Mouse (Mus musculus) bone marrow, adult 2 months (tissue): ENCODE results near the gene Slc30a4. TPM values are rescaled to one million over a fixed set of nuclear protein-coding genes. Genes with fewer than 3 reads are reported as not detected.

Experiments
- H3K27ac ChIP-seq: fragments of 200-500 bp; 2 replicates; pipeline ENCODE4 v1.5.1; 2012; ENCODE audit warnings: low read depth, mild to moderate bottlenecking, control low read depth, inconsistent platforms, low read length; ENCODE audit not compliant: control insufficient read depth, poor library complexity, insufficient read depth
- H3K4me1 ChIP-seq: fragments of 200-500 bp; 2 replicates; pipeline ENCODE4 v1.6.1; 2011; ENCODE audit warnings: low read length; ENCODE audit not compliant: control insufficient read depth, insufficient read depth
- H3K4me3 ChIP-seq: fragments of 200-500 bp; replicated peaks from 2 replicates; pipeline ENCODE3; 2011; ENCODE audit warnings: mild to moderate bottlenecking, low read depth, low read length, control low read depth; ENCODE audit not compliant: control insufficient read depth
- CTCF ChIP-seq: fragments of 200-500 bp; IDR thresholded peaks from 2 replicates; pipeline ENCODE4 v1.5.1; 2011; ENCODE audit warnings: low read length, control low read depth; ENCODE audit not compliant: control insufficient read depth, insufficient read depth
- POLR2A ChIP-seq: fragments of 200-500 bp; IDR thresholded peaks from 2 replicates; pipeline ENCODE4 v1.6.1; 2011; ENCODE audit warnings: low read depth, mild to moderate bottlenecking, control low read depth, low read length, borderline replicate concordance; ENCODE audit not compliant: control insufficient read depth
- WGBS: fragments of 180-500 bp; shearing (Covaris S2); methylation state at CpG from one replicate; pipeline ENCODE4 v1.1.7; 2018; 5-methylcytosine and 5-hydroxymethylcytosine counted together
- polyA plus RNA-seq: library from polyadenylated mRNA; stranded (reverse); fragments of >200 nt; gene quantifications from 2 replicates; pipeline ENCODE4 v1.2.4, GENCODE M21; 2011; ENCODE audit warnings: low replicate concordance; ENCODE audit not compliant: missing spikeins, insufficient read depth, insufficient read length

Slc30a4 gene
- polyA plus RNA-seq, 1 experiment, result 2.8 TPM

GRCm38 (mm10) chr2:122719232-122719631 is 16.8 kb upstream of the Slc30a4 start:
- Histone ChIP-seq H3K4me3 (no peak overlapping the region), H3K27ac (no peak overlapping the region), H3K4me1 (no peaks in the 10 kb centered on the region; the same call in 1 of the 2 replicates)
- 61% methylated on average over 1 of the region's 1 CpGs for WGBS
- TF ChIP-seq CTCF, result no peak
- TF ChIP-seq POLR2A, result no peak

DNA sequence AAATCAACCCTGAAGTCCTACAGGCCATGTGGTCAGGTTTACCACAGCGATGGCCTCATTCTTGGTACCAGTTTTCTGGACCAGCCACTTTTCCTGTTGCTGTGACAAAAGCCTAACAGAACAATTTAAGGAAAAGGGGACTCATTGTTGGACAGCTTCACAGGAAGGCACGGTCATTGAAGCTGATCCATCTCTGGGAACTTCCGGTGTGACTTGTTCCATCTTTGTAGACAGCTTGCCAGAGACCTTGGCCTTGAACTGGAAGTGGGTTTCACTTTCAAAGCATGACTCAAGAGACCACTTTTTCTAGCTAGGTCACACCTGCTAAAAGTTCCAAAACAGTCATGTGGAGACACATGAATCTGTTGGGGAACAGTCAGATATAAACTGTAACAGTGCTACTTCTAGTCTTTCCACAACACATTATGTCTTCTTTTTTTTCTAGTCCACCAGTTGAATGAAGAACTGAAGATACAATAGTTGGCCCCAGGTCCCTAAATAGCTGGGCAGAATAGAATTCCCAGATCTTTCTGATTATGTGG is 13.9 kb upstream of the Slc30a4 start:
- Histone ChIP-seq H3K4me3 (no peak overlapping the region), H3K27ac (no peak overlapping the region), H3K4me1 (no peaks in the 10 kb centered on the region; the same call in 1 of the 2 replicates)
- TF ChIP-seq POLR2A, result no peak
- TF ChIP-seq CTCF, result no peak
- WGBS, result 51% methylated on average over 3 of the region's 3 CpGs

DNA sequence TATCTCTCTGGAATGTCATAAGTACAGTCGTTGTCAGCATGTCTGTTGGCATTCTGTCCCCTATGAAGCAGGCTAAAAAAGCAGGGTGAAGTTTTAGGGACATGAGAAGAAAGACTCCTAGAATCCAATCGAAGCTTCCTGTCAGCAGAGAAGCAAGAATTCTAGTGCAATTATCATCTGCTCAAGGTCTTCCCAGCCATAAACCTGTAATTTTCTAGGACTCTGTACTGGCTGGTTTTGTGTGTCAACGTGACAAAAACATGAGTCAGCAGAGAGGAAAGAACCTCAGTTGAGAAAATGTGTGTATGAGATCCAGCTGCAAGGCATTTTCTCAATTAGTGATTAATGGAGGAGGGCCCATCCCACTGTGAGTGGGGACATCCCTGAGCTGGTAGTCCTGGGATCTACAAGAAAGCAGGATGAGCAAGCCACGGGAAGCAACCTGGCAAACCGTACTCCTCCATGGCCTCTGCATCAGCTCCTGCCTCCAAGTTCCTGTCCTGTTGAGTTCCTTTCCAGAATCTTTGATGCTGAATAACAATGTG is 12.8 kb upstream of the Slc30a4 start:
- H3K4me3 ChIP-seq, result no peak overlapping the region
- H3K27ac ChIP-seq, result no peak overlapping the region
- H3K4me1 ChIP-seq, result no peaks in the 10 kb centered on the region; the same call in 1 of the 2 replicates
- 62% methylated on average over 5 of the region's 5 CpGs for WGBS
- TF ChIP-seq CTCF, result no peak
- no peak for TF ChIP-seq POLR2A

DNA sequence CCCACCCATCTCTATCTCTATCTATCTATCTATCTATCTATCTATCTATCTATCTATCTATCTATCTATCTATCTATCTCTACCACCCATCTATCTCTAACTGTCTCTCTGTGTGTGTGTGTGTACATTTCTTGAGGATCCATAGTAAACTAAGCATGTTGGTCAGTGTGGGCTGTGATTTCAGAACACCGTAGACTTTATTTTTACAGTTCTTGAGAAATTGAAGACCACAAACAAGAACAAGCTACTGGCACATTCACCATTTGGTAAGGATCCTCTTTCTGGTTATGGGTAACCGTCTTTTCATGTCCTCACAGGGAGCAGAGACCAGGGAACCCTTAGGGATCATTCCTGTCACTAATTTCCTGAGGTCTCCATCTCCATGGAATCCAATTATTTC is 10.4 kb upstream of the Slc30a4 start:
- no peak overlapping the region for H3K4me3 ChIP-seq
- 56% methylated on average over 2 of the region's 2 CpGs for WGBS
- no peaks in the 10 kb centered on the region; the same call in 1 of the 2 replicates for H3K4me1 ChIP-seq
- TF ChIP-seq POLR2A (no peak), CTCF (no peak)
- H3K27ac ChIP-seq, result no peak overlapping the region

- H3K4me3 ChIP-seq, result no peak overlapping the region
- H3K4me1 ChIP-seq, result no peaks in the 10 kb centered on the region; the same call in 1 of the 2 replicates
- TF ChIP-seq CTCF, result no peak
- TF ChIP-seq POLR2A, result no peak
- no peak overlapping the region for H3K27ac ChIP-seq
- 7% methylated on average over 3 of the region's 3 CpGs for WGBS
Measured at GRCm38 (mm10) chr2:122711911-122712310, 9.4 kb upstream of the Slc30a4 start.

DNA sequence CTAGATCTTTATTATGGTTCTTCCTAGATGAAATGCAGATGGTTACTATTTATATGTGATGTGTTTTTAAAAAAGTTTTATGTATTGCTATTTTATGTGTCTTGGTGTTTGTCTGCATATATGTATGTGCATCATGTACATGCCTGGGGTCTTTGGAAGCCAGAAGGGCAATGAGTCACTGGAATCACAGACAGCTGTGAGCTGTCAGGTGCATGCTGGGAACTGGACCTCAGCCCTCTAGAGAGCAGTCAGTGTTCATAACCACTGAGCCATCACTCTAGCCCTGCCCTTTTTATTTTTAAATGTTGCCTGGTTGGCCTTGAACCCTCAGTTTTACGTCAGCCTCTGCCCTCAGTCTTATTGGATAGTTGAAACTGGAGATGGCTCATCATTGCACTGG is 6.7 kb upstream of the Slc30a4 start:
- no peak for TF ChIP-seq POLR2A
- TF ChIP-seq CTCF, result no peak
- no peak overlapping the region for H3K4me3 ChIP-seq
- WGBS, result 65% methylated on average over 1 of the region's 1 CpGs
- H3K4me1 ChIP-seq, result no peaks in the 10 kb centered on the region; the same call in 1 of the 2 replicates
- H3K27ac ChIP-seq, result no peak overlapping the region

- no peak for TF ChIP-seq POLR2A
- no peak for TF ChIP-seq CTCF
- H3K27ac ChIP-seq, result no peak overlapping the region
- WGBS, result 69% methylated on average over 3 of the region's 3 CpGs
- H3K4me3 ChIP-seq, result no peak overlapping the region
- H3K4me1 ChIP-seq, result no peaks in the 10 kb centered on the region; the same call in 1 of the 2 replicates
Measured at GRCm38 (mm10) chr2:122708080-122708479, 5.6 kb upstream of the Slc30a4 start.

DNA sequence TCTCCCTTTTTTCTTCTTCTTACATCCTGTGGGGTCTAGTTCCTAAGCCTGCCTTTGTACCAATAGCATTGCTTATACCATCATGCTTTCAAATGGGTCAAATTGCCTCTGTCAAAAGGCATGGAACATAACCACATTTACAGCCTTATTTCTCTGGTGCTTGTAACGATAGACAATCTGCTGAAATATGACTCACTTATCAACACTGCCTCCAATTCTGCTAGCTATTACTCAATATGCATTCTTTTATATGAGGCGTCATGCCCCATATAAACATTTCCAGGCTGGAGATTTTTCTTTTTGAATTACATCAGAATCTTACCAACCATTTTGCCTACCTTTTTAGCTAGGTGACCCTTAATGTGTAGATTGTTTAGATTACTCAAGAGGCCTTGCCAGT is 2.1 kb upstream of the Slc30a4 start:
- TF ChIP-seq POLR2A (no peak), CTCF (no peak)
- WGBS, result 76% methylated on average over 2 of the region's 2 CpGs
- no peak overlapping the region for H3K4me3 ChIP-seq

More for the DNA sequence above, 2.1 kb upstream of the Slc30a4 start:
- H3K27ac ChIP-seq, result no peak overlapping the region
- no peaks in the 10 kb centered on the region; the same call in none of the 2 replicates for H3K4me1 ChIP-seq
